Mouse (Mus musculus) ES-Bruce4 (cell line): ENCODE data around the gene Map2k1.
"Not testable (repeated sequence)": the region's sequence is repeated elsewhere in the genome, so short reads cannot be mapped to it uniquely, and the experiment has no call there.

Experiments
- CTCF ChIP-seq: IDR thresholded peaks from one replicate; pipeline ENCODE4 v1.8.1; 2011; ENCODE audit warnings: low read depth, low read length
- EP300 ChIP-seq: IDR thresholded peaks from 2 replicates; pipeline ENCODE4 v1.6.1; 2011; ENCODE audit warnings: low read depth, low read length; ENCODE audit not compliant: insufficient read depth
- POLR2A ChIP-seq: IDR thresholded peaks from one replicate; pipeline ENCODE4 v1.8.1; 2011; ENCODE audit warnings: low read length; ENCODE audit not compliant: insufficient read depth

- TF ChIP-seq POLR2A, EP300: not testable (repeated sequence)
- peak; percentile 53 for TF ChIP-seq CTCF
These were observed 114.5 kb downstream of the Map2k1 start for GRCm38 (mm10) chr9:64138896-64139295.
